Mouse (Mus musculus) heart, adult 2 months (tissue): Measurements from ENCODE around the gene Dctn2.

Experiments
- CTCF ChIP-seq: fragments of 200-600 bp; IDR thresholded peaks from 2 replicates; pipeline ENCODE4 v1.8.1; 2022; ENCODE audit warnings: antibody characterized with exemption, mild to moderate bottlenecking, moderate library complexity
- POLR2A ChIP-seq: fragments of 200-500 bp; IDR thresholded peaks from 2 replicates; pipeline ENCODE4 v1.6.1; 2011; ENCODE audit warnings: mild to moderate bottlenecking, low read depth, low read length, control low read depth; ENCODE audit not compliant: insufficient read depth

DNA sequence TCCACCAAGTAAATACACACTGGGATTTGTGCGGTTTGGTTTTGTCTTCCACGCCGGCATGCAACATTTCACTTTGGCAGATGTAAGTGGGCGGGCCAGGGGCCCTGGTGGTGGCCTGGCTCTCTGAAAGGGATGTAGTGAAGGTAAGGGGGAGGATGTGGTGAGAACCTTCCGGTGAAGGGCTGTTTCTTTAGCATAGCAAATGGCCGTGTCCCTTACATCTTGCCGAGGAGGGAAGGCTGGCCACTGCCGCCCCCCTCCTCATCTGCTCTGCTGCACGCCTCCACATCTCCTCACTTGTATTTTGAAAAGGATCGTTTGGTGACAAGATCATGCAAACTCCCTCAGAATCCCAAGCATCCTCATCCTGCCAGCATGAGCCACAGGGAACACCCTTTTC lies 40.4 kb upstream of the Dctn2 start:
- TF ChIP-seq CTCF (no peak), POLR2A (no peak)
